Mouse (Mus musculus) midbrain, embryonic 13.5 days (tissue): ENCODE results near the gene Neurod4. TPM values are rescaled to one million over a fixed set of nuclear protein-coding genes. Genes with fewer than 3 reads are reported as not detected.

Experiments
- ATAC-seq: fragments of 200-750 bp; cut with Nextera tagmentation; 2 replicates; pipeline ENCODE4 v1.8.0; 2017; ENCODE audit warnings: mild to moderate bottlenecking, moderate TSS enrichment, moderate library complexity
- H3K27ac ChIP-seq: fragments of 300-500 bp; sonication (generic); 2 replicates; pipeline ENCODE4 v1.5.1; 2015; ENCODE audit warnings: inconsistent platforms, mild to moderate bottlenecking, moderate library complexity
- H3K27me3 ChIP-seq: fragments of 300-500 bp; sonication (generic); 2 replicates; pipeline ENCODE4 v1.6.1; 2015; ENCODE audit warnings: mild to moderate bottlenecking, inconsistent platforms
- H3K36me3 ChIP-seq: fragments of 300-500 bp; sonication (generic); 2 replicates; pipeline ENCODE4 v1.6.1; 2015; ENCODE audit warnings: mild to moderate bottlenecking, inconsistent platforms
- H3K4me1 ChIP-seq: fragments of 300-500 bp; sonication (generic); replicated peaks from 2 replicates; pipeline ENCODE4 v1.6.1; 2015; ENCODE audit warnings: inconsistent platforms
- H3K4me2 ChIP-seq: fragments of 300-500 bp; sonication (generic); replicated peaks from 2 replicates; pipeline ENCODE4 v1.6.1; 2015; ENCODE audit warnings: moderate library complexity, mild to moderate bottlenecking, inconsistent platforms
- H3K4me3 ChIP-seq: fragments of 300-500 bp; sonication (generic); replicated peaks from 2 replicates; pipeline ENCODE4 v1.5.1; 2015; ENCODE audit warnings: mild to moderate bottlenecking, inconsistent platforms
- H3K9ac ChIP-seq: fragments of 300-500 bp; sonication (generic); replicated peaks from 2 replicates; pipeline ENCODE4 v1.6.1; 2015; ENCODE audit warnings: mild to moderate bottlenecking, inconsistent platforms
- H3K9me3 ChIP-seq: fragments of 300-500 bp; sonication (generic); 2 replicates; pipeline ENCODE4 v1.6.1; 2016; ENCODE audit warnings: mild to moderate bottlenecking, inconsistent platforms
- WGBS: fragments of 180-500 bp; shearing (Covaris S2); methylation state at CpG from one replicate; pipeline ENCODE4 v1.1.7; 2015; 5-methylcytosine and 5-hydroxymethylcytosine counted together
- polyA plus RNA-seq: library from polyadenylated mRNA; unstranded; fragments of >200 nt; fragmentation: Nextera tagmentation; extraction: Ambion mirVana; gene quantifications from 2 replicates; pipeline ENCODE4 v1.2.1, GENCODE M21; 2015

Neurod4 gene
- polyA plus RNA-seq, 1 experiment from 2014 or later = 7.9 TPM

DNA sequence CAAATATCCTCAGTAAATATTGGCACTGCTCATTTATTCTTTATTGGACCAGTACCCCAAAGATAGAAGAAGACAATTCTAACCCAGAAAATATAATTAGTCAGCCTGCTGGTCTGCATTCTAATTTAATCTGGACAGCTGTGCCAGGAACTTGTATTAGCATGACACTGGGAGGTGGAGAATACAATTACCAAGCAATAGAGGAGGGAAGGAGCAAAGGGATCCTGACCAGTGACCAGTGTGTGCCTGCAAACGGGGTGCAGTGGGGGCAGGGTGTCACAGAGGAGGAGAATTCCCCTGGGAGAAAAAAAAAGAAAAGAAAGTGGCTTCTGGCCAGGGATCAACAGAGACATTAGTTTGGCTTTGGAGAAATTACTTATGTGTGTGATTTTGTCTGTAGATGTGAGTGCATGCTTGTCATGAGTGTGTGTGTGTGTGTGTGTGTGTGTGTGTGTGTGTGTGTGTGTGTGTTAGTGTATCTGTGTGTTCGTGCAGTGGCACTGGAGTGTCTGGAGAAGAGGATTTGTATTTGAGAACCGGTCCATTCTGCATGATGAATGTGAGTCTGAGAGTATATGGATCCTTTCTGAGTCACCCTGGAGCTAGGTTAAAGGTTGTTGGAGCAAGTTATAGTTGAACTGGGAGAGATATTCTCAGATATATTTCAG lies 13.8 kb upstream of the Neurod4 start:
- peak; percentile 94 for ATAC-seq
- Histone ChIP-seq H3K4me1 (peaks cover 5% of the 10 kb centered on the region; the same call in 1 of the 2 replicates), H3K27ac (no peak overlapping the region), H3K27me3 (no peaks in the 10 kb centered on the region), H3K9ac (no peak overlapping the region), H3K4me3 (no peak overlapping the region), H3K9me3 (no peaks in the 10 kb centered on the region), H3K36me3 (no peaks in the 10 kb centered on the region), H3K4me2 (no peak overlapping the region)
- 0% methylated on average over 3 of the region's 3 CpGs for WGBS

DNA sequence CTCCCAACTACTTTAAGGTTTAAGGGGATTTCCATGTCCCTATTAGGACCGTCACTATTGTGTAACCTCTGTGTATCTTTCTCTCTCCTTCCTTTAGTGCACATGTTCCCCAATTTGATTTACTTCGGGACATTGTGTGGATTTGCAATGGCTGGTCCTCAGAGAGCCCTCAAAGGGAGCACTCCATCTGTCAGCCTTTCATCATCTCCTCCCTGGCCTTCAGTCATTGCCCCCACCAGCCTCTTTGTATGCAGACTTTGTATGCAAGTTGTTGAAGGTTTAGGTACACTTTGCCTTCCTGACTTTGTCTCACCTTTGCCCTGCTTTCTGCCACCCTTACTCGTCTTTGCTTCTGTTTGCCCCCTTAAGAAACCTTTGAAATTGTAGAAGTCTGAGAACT lies 8.0 kb upstream of the Neurod4 start:
- H3K36me3 ChIP-seq = no peaks in the 10 kb centered on the region

DNA sequence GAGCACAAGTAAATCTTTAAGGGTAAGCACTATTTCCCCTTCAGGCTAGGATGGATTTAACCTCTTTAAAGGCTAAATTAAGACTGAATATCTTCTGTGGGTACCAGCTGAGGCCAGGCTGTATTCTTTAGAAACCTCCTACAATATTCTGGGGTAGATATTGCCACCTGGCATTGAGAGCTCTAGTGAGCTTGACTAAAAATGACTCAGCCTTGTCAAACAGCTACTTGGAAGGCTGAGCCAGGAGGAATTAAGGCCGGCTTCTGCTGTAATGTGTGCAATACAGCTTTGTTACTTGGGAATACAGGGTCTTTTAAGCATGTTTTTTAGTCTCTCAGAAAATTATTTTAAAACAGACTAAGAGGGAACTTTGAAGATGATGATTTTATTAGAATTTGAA lies 7.2 kb upstream of the Neurod4 start:
- 53% methylated on average over 1 of the region's 1 CpGs for WGBS
- Histone ChIP-seq H3K9me3 (no peaks in the 10 kb centered on the region), H3K4me2 (no peak overlapping the region), H3K36me3 (no peaks in the 10 kb centered on the region), H3K4me1 (peaks cover 1% of the 10 kb centered on the region; the same call in 1 of the 2 replicates), H3K9ac (no peak overlapping the region), H3K4me3 (no peak overlapping the region), H3K27ac (no peak overlapping the region), H3K27me3 (no peaks in the 10 kb centered on the region)
- ATAC-seq = no peak

More for the DNA sequence above, 8.0 kb upstream of the Neurod4 start:
- no peak overlapping the region for H3K4me2 ChIP-seq
- H3K9ac ChIP-seq = no peak overlapping the region
- H3K27me3 ChIP-seq = no peaks in the 10 kb centered on the region
- no peak for ATAC-seq
- WGBS = 38% methylated on average over 3 of the region's 3 CpGs
- no peaks in the 10 kb centered on the region for H3K4me1 ChIP-seq
- H3K4me3 ChIP-seq = no peak overlapping the region
- no peaks in the 10 kb centered on the region for H3K9me3 ChIP-seq
- no peak overlapping the region for H3K27ac ChIP-seq

DNA sequence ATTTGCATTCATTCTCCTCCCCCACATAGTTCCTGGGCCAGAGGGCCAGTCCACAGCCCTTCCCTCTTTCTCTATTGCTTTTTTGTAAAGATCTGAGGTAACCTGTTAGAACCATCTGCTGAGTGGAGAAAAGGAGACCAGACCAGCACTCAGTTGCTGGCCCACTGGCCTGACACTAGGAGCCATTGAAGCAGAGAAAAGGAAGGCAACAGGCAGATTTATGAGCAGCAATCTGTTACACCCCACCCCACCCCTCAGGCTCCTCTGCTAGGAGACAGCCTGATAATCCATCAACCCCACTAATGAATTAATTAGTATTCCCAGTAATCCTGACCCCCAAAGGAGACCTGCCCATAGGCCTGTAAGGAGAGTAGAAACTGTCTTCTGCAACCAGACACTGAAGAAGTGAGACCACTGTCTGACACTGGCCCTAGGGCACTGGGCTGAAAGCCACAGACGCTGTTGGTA lies 2.0 kb upstream of the Neurod4 start:
- no peak overlapping the region for H3K27ac ChIP-seq
- H3K9me3 ChIP-seq = no peaks in the 10 kb centered on the region
- no peak overlapping the region for H3K4me3 ChIP-seq
- no peaks in the 10 kb centered on the region for H3K36me3 ChIP-seq
- 18% methylated on average over 1 of the region's 1 CpGs for WGBS
- no peak overlapping the region for H3K4me2 ChIP-seq
- H3K27me3 ChIP-seq = no peaks in the 10 kb centered on the region
- no peak overlapping the region for H3K9ac ChIP-seq
- peaks cover 14% of the 10 kb centered on the region for H3K4me1 ChIP-seq
- peak; percentile 90 for ATAC-seq

DNA sequence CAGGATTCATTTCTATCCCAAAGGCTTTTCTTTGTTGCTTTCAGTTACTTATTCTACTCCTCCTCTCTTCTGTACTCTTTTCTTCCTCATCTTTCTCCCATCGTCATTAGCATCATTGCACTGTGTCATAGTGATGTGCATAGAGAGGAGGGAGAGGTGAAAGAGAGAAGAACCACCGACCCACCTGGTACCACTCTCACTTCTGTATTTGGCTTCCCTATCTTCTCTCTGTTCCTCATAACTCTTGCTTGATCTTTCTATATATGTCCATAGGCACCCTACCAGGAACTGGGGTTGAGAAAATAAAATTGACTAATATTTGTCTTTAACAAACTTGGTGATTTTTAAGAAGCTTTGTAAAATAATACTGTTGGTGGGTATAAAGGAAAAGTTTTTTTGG lies 3.5 kb downstream of the Neurod4 start:
- Histone ChIP-seq H3K4me2 (no peak overlapping the region), H3K27ac (no peak overlapping the region), H3K36me3 (no peaks in the 10 kb centered on the region), H3K9ac (no peak overlapping the region), H3K4me3 (no peak overlapping the region), H3K4me1 (peaks cover 7% of the 10 kb centered on the region), H3K9me3 (no peaks in the 10 kb centered on the region), H3K27me3 (no peaks in the 10 kb centered on the region)
- 71% methylated on average over 2 of the region's 2 CpGs for WGBS
- ATAC-seq = no peak

DNA sequence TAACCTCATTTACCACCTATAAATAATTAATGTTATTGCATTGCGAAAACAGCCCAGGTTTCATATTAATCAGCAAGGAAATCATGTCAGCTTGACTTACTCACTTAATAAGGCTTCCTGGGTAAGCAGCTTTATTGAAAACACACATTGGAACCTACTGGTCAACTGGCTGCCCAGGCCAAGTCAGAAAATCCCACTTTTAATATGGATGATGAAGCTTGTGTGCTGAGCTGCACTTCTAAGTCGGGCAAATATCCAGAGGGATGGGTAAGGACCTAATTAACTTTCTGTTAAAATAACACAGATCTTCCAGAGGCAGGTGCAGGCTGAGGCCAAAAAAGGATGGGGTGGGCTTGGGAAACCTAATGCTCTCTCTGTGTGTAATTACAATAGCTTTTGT lies 4.3 kb downstream of the Neurod4 start:
- 44% methylated on average over 2 of the region's 2 CpGs for WGBS
- ATAC-seq = no peak

DNA sequence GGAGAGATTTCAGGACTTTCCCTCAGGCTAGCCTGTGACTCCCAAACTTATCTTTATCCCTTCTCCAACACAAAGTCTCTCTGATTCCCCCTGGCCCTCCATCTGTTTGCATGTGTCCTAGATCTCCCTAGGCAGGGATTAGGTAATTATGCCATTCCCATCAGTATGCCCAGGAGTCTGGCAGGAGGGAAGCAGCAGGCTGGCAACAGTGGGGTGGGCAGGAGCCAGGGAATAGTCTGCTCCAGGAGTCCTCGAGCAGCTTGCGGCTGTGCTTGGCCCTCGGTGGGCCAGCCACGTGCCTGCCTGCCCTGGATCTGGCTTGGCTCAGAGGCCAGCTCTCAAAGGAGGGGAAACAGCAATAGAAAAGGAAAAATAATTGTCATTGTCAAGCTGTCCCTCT lies 16.8 kb downstream of the Neurod4 start:
- Histone ChIP-seq H3K4me2 (no peak overlapping the region), H3K36me3 (no peaks in the 10 kb centered on the region), H3K4me1 (peaks cover 8% of the 10 kb centered on the region), H3K9ac (no peak overlapping the region), H3K27ac (no peak overlapping the region), H3K9me3 (no peaks in the 10 kb centered on the region), H3K27me3 (no peaks in the 10 kb centered on the region), H3K4me3 (no peak overlapping the region)
- 19% methylated on average over 4 of the region's 4 CpGs for WGBS
- ATAC-seq = peak; percentile 81

More for the DNA sequence above, 4.3 kb downstream of the Neurod4 start:
- Histone ChIP-seq H3K9me3 (no peaks in the 10 kb centered on the region), H3K4me3 (no peak overlapping the region), H3K9ac (no peak overlapping the region), H3K27ac (no peak overlapping the region), H3K4me2 (no peak overlapping the region), H3K4me1 (peaks cover 7% of the 10 kb centered on the region), H3K36me3 (no peaks in the 10 kb centered on the region), H3K27me3 (no peaks in the 10 kb centered on the region)

DNA sequence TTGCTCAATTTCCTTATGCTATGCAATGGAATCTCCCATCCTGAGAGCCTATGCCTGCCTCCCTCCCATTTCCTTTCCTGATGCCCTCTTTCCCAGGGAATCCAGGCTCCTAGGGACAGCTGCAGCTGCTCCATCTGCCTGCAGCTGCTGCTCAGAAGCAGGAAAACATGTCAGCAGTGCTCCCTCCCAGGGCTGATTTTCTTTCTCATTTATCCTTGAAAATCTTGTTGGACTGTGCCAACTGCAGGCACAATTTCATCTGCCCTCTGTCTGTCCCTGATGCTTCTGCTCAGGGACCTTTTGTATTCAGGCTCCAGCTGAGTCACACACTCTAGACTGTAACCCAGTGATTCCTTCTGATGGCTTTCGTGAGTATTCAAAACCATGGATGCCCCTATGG lies 20.6 kb downstream of the Neurod4 start:
- no peak overlapping the region for H3K27ac ChIP-seq
- WGBS = 71% methylated on average over 1 of the region's 1 CpGs
- ATAC-seq = peak; percentile 56; the same call in 1 of the 2 replicates

DNA sequence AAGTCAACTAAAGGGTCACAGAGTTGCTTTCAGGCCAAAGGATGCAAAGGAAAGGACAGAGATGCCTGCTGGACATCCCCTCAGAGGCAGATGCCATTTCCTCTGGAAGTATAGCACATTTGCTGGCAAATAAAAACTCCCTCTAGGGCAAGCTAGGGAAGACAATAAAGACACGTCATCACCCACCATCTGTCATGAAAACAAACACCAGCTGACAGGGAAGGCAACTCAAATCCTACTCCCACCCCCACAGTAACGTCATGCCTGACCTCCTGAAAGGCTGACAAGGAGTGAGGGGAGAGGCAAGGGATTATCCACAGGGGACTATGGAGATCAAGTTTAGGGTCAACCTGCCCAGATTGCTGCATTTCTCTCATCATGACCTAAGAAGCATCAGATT lies 35.8 kb downstream of the Neurod4 start:
- peaks cover 6% of the 10 kb centered on the region; the same call in 1 of the 2 replicates for H3K4me1 ChIP-seq
- 6% methylated on average over 2 of the region's 2 CpGs for WGBS
- ATAC-seq = peak; percentile 45; the same call in 1 of the 2 replicates
- no peaks in the 10 kb centered on the region for H3K36me3 ChIP-seq
- no peak overlapping the region for H3K27ac ChIP-seq
- H3K9me3 ChIP-seq = no peaks in the 10 kb centered on the region
- no peak overlapping the region for H3K4me2 ChIP-seq
- H3K4me3 ChIP-seq = no peak overlapping the region
- no peak overlapping the region for H3K9ac ChIP-seq
- no peaks in the 10 kb centered on the region for H3K27me3 ChIP-seq

More for the DNA sequence above, 20.6 kb downstream of the Neurod4 start:
- no peaks in the 10 kb centered on the region for H3K27me3 ChIP-seq
- H3K4me2 ChIP-seq = no peak overlapping the region
- no peaks in the 10 kb centered on the region for H3K9me3 ChIP-seq
- no peak overlapping the region for H3K9ac ChIP-seq
- H3K4me1 ChIP-seq = peaks cover 8% of the 10 kb centered on the region
- no peak overlapping the region for H3K4me3 ChIP-seq
- H3K36me3 ChIP-seq = no peaks in the 10 kb centered on the region

DNA sequence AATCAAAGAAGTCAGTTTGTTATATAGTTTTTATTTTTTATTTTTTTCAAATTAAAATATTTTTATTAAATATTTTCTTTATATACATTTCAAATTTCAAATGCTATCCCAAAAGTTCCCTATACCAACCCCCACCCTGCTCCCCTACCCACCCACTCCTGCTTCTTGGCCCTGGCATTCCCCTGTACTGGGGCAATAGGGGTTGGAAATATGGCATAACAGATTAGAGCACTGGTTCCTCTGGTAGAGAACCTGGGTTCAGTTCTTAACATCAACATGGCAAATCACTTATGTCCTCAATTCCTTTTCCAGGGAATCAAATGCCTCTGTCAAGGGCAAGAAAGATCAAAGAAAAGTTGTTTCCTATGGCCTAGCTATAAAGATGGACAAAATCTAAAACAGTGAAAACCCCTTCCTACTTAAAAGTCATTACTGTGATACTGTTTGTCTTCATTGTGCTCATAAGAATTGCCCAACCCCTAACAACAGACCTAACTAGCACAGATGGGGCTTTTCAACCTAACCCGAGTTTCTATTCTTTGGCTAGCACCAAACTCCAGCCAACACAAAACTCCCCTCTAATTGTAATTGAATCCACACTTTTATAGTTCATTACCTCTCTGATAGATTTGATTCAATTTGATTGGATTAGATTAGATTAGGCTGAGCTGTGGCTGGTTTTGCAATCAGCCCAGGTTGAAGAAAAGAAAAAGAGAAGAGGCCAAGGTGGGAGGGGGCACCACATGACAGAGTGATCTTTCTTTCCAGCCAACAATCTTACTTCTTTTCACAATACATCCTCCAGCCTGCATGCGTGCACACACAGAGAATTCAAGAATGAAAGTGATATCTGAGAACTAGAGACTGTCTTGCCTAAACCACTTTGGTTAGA lies 41.5 kb downstream of the Neurod4 start:
- H3K4me1 ChIP-seq = peaks cover 7% of the 10 kb centered on the region
- no peak for ATAC-seq
- no peak overlapping the region for H3K4me3 ChIP-seq
- H3K9me3 ChIP-seq = no peaks in the 10 kb centered on the region
- no peak overlapping the region for H3K27ac ChIP-seq
- H3K4me2 ChIP-seq = no peak overlapping the region
- H3K36me3 ChIP-seq = no peaks in the 10 kb centered on the region
- H3K27me3 ChIP-seq = no peaks in the 10 kb centered on the region
- H3K9ac ChIP-seq = no peak overlapping the region
- 30% methylated on average over 2 of the region's 2 CpGs for WGBS

DNA sequence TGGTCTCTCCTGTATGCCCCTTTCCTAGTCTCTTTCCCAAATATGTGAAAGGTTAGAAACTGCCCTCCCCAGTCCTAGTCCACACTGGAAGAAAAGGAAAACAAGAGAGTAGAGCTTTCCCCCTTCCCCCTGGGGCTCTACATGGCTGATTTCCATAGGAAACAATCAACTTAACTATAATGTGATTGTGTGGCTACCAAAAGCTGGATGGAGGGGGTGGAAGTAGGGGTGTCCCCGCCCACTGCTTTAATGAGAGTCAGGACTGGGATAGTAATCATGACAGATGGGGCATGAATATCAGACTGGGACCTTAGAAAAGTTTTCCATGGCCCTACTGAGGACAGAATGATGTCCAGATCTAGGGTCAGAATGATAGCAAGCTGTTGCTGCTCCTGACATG lies 45.5 kb downstream of the Neurod4 start:
- H3K4me3 ChIP-seq = no peak overlapping the region
- H3K9me3 ChIP-seq = no peaks in the 10 kb centered on the region
- WGBS = 40% methylated on average over 1 of the region's 1 CpGs
- no peak overlapping the region for H3K4me2 ChIP-seq
- no peak overlapping the region for H3K27ac ChIP-seq
- H3K4me1 ChIP-seq = peaks cover 7% of the 10 kb centered on the region
- no peaks in the 10 kb centered on the region for H3K36me3 ChIP-seq
- peak; percentile 55; the same call in 1 of the 2 replicates for ATAC-seq
- H3K9ac ChIP-seq = no peak overlapping the region
- no peaks in the 10 kb centered on the region for H3K27me3 ChIP-seq

DNA sequence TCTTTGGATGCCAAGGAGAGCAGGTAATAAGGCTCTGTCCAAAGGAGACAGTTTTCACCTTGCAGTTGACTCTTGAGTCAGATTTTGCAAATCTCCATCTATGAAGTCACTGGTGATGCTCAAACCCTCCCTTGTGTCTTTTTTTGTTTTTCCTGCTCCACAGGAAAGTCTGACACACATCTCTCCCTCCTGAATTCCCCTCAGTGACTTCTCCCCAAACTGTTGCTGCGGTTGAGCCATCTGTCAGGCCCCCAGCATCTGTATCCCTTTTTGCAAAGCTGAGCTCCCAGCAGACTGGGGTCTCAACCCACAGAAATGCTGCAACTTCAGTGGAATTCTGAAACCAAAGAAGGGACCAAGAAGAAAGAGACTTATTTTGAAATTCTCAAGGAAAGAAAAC lies 47.9 kb downstream of the Neurod4 start:
- Histone ChIP-seq H3K4me2 (no peak overlapping the region), H3K9me3 (no peaks in the 10 kb centered on the region), H3K4me3 (no peak overlapping the region), H3K27ac (no peak overlapping the region), H3K36me3 (no peaks in the 10 kb centered on the region), H3K4me1 (peaks cover 7% of the 10 kb centered on the region), H3K9ac (no peak overlapping the region), H3K27me3 (no peaks in the 10 kb centered on the region)
- 45% methylated on average over 1 of the region's 1 CpGs for WGBS
- ATAC-seq = no peak
